Mouse (Mus musculus): ENCODE results near the gene Snrpd3. TPM values are rescaled to one million over a fixed set of nuclear protein-coding genes. Genes with fewer than 3 reads are reported as not detected.
"Not testable (repeated sequence)": the region's sequence is repeated elsewhere in the genome, so short reads cannot be mapped to it uniquely, and the experiment has no call there.

Snrpd3 gene
- polyA plus RNA-seq, 1 experiment from 2014 or later: 168 TPM

GRCm38 (mm10) chr10:75566765-75567164 is 49.4 kb downstream of the Snrpd3 start:
- not testable (repeated sequence) for H3K9ac ChIP-seq; H3K9me3 ChIP-seq (replicated peaks); H3K27ac ChIP-seq (replicated peaks); H3K4me1 ChIP-seq; H3K36me3 ChIP-seq; ATAC-seq (ENCODE audit: insufficient number of reproducible peaks, low FRiP score, low TSS enrichment, low read depth); H3K27me3 ChIP-seq; H3K4me2 ChIP-seq (replicated peaks); H3K4me3 ChIP-seq (replicated peaks)
- WGBS: 73% methylated on average over 2 of the region's 2 CpGs

- no peak for ATAC-seq (ENCODE audit: insufficient number of reproducible peaks, low FRiP score, low TSS enrichment, low read depth)
- 47% methylated on average over 5 of the region's 5 CpGs for WGBS
- no peak overlapping the region for H3K9ac ChIP-seq
Measured at GRCm38 (mm10) chr10:75568029-75568428, 50.7 kb downstream of the Snrpd3 start.

DNA sequence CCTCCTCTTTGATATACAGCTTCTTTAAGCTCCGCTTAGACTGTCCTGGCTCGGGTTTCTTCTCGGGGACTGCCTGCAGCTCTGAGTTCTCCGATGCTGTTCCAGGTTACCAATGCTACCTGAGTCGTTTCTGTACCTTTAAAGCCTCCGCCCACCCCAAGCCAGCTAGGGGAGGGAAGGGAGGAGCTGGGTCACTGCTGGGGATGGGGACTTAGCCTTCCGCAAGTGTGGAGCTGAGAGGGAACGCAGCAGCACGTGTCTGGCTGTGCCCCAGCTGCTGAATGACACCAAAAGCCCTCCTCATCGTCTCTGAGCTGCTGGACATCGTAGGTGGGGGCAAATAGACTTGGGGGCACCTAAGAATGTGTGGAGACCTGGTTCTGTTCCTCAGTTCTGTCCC is 51.1 kb downstream of the Snrpd3 start:
- no peak for ATAC-seq (ENCODE audit: insufficient number of reproducible peaks, low FRiP score, low TSS enrichment, low read depth)
- no peaks in the 10 kb centered on the region for H3K9me3 ChIP-seq (replicated peaks)
- 0 out of 2 replicates have a peak, but pooled peaks cover 4% of the 10 kb centered on the region for H3K4me1 ChIP-seq
- no peak overlapping the region for H3K27ac ChIP-seq (replicated peaks)
- no peaks in the 10 kb centered on the region for H3K27me3 ChIP-seq
- no peak overlapping the region for H3K4me2 ChIP-seq (replicated peaks)
- H3K9ac ChIP-seq: no peak overlapping the region
- H3K36me3 ChIP-seq: no peaks in the 10 kb centered on the region
- H3K4me3 ChIP-seq (replicated peaks): no peak overlapping the region
- 9% methylated on average over 11 of the region's 11 CpGs for WGBS

More at GRCm38 (mm10) chr10:75568029-75568428, 50.7 kb downstream of the Snrpd3 start:
- H3K27me3 ChIP-seq: no peaks in the 10 kb centered on the region
- H3K4me1 ChIP-seq: 0 out of 2 replicates have a peak, but pooled peaks cover 4% of the 10 kb centered on the region
- H3K9me3 ChIP-seq (replicated peaks): no peaks in the 10 kb centered on the region
- H3K4me2 ChIP-seq (replicated peaks): no peak overlapping the region
- no peaks in the 10 kb centered on the region for H3K36me3 ChIP-seq
- no peak overlapping the region for H3K27ac ChIP-seq (replicated peaks)
- no peak overlapping the region for H3K4me3 ChIP-seq (replicated peaks)

- Histone ChIP-seq H3K4me2 (replicated peaks) (no peak overlapping the region), H3K27ac (replicated peaks) (no peak overlapping the region), H3K4me3 (replicated peaks) (no peak overlapping the region), H3K4me1 (0 out of 2 replicates have a peak, but pooled peaks cover 4% of the 10 kb centered on the region), H3K36me3 (no peaks in the 10 kb centered on the region), H3K9ac (no peak overlapping the region), H3K9me3 (replicated peaks) (no peaks in the 10 kb centered on the region), H3K27me3 (no peaks in the 10 kb centered on the region)
- no peak for ATAC-seq (ENCODE audit: insufficient number of reproducible peaks, low FRiP score, low TSS enrichment, low read depth)
- 17% methylated on average over 4 of the region's 4 CpGs for WGBS
Measured at GRCm38 (mm10) chr10:75568851-75569250, 51.5 kb downstream of the Snrpd3 start.

GRCm38 (mm10) chr10:75570981-75571657 is 53.8 kb downstream of the Snrpd3 start:
- no peaks in the 10 kb centered on the region for H3K9me3 ChIP-seq (replicated peaks)
- H3K36me3 ChIP-seq: no peaks in the 10 kb centered on the region
- no peaks in the 10 kb centered on the region for H3K27me3 ChIP-seq
- H3K4me1 ChIP-seq: 0 out of 2 replicates have a peak, but pooled peaks cover 4% of the 10 kb centered on the region
- no peak overlapping the region for H3K4me2 ChIP-seq (replicated peaks)
- no peak overlapping the region for H3K9ac ChIP-seq
- no peak overlapping the region for H3K4me3 ChIP-seq (replicated peaks)
- no peak overlapping the region for H3K27ac ChIP-seq (replicated peaks)
- ATAC-seq (ENCODE audit: insufficient number of reproducible peaks, low FRiP score, low TSS enrichment, low read depth): no peak
- 31% methylated on average over 10 of the region's 10 CpGs for WGBS

DNA sequence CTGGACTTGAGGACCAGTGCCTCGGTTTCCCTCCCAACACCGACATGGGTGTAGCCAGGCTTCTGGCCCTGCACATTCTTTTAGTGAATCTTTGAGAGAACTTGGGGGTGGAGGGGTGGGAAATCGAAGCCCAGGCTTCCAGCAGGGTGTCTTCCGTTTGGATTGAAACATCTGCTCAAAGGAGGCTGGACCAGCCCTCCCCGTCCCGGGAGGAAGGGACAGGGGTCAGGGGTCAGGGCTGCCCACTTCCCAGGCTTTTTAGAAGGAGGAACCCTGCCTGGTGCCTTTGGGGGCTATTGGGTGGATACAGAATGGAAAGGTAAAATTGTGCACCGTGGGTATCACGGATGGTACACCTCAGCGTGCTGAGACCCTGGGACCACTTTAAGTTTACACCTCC is 54.6 kb downstream of the Snrpd3 start:
- Histone ChIP-seq H3K27me3 (no peaks in the 10 kb centered on the region), H3K27ac (replicated peaks) (no peak overlapping the region), H3K4me2 (replicated peaks) (no peak overlapping the region), H3K9me3 (replicated peaks) (no peaks in the 10 kb centered on the region), H3K36me3 (no peaks in the 10 kb centered on the region), H3K9ac (no peak overlapping the region), H3K4me1 (0 out of 2 replicates have a peak, but pooled peaks cover 4% of the 10 kb centered on the region), H3K4me3 (replicated peaks) (no peak overlapping the region)
- WGBS: 40% methylated on average over 9 of the region's 9 CpGs
- ATAC-seq (ENCODE audit: insufficient number of reproducible peaks, low FRiP score, low TSS enrichment, low read depth): no peak

- Histone ChIP-seq H3K9me3 (replicated peaks) (no peaks in the 10 kb centered on the region), H3K4me2 (replicated peaks) (no peak overlapping the region), H3K9ac (no peak overlapping the region), H3K36me3 (no peaks in the 10 kb centered on the region), H3K27me3 (no peaks in the 10 kb centered on the region), H3K4me3 (replicated peaks) (no peak overlapping the region), H3K4me1 (0 out of 2 replicates have a peak, but pooled peaks cover 4% of the 10 kb centered on the region), H3K27ac (replicated peaks) (no peak overlapping the region)
- 71% methylated on average over 10 of the region's 10 CpGs for WGBS
- no peak for ATAC-seq (ENCODE audit: insufficient number of reproducible peaks, low FRiP score, low TSS enrichment, low read depth)
Measured at GRCm38 (mm10) chr10:75573181-75573580, 55.8 kb downstream of the Snrpd3 start.

DNA sequence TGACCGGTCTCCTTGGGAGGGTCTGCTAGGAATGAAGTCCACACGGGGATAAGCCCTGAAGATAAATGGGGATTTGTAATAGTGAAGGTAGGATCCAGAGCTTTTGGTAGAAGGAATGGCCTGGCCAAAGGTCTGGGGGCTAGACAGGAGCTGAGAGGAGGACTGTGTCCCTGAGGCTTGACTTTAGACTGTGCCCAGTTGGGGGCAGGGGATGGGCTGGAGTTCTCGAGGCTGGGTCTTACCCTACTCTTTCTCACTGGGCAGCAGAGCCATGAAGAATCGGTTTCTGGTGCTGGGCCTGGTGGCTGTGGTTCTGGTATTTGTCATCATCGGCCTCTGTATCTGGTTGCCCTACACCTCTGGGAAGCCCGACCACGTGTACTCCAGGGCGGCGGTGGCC is 56.6 kb downstream of the Snrpd3 start:
- H3K36me3 ChIP-seq: no peaks in the 10 kb centered on the region
- no peak overlapping the region for H3K27ac ChIP-seq (replicated peaks)
- no peaks in the 10 kb centered on the region for H3K9me3 ChIP-seq (replicated peaks)
- H3K27me3 ChIP-seq: no peaks in the 10 kb centered on the region
- ATAC-seq (ENCODE audit: insufficient number of reproducible peaks, low FRiP score, low TSS enrichment, low read depth): no peak
- no peak overlapping the region for H3K9ac ChIP-seq
- 87% methylated on average over 9 of the region's 9 CpGs for WGBS
- H3K4me1 ChIP-seq: 0 out of 2 replicates have a peak, but pooled peaks cover 4% of the 10 kb centered on the region
- no peak overlapping the region for H3K4me2 ChIP-seq (replicated peaks)
- H3K4me3 ChIP-seq (replicated peaks): no peak overlapping the region

GRCm38 (mm10) chr10:75579129-75579528 is 61.8 kb downstream of the Snrpd3 start:
- Histone ChIP-seq H3K9ac (no peak overlapping the region), H3K4me3 (replicated peaks) (no peak overlapping the region), H3K9me3 (replicated peaks) (no peaks in the 10 kb centered on the region), H3K4me1 (no peaks in the 10 kb centered on the region), H3K4me2 (replicated peaks) (no peak overlapping the region), H3K27me3 (no peaks in the 10 kb centered on the region), H3K36me3 (no peaks in the 10 kb centered on the region), H3K27ac (replicated peaks) (no peak overlapping the region)
- ATAC-seq (ENCODE audit: insufficient number of reproducible peaks, low FRiP score, low TSS enrichment, low read depth): no peak
- WGBS: 86% methylated on average over 6 of the region's 6 CpGs

GRCm38 (mm10) chr10:75585876-75586552 is 68.7 kb downstream of the Snrpd3 start:
- no peaks in the 10 kb centered on the region for H3K9me3 ChIP-seq (replicated peaks)
- no peak overlapping the region; the same call in 1 of the 2 replicates for H3K4me3 ChIP-seq (replicated peaks)
- WGBS: 13% methylated on average over 20 of the region's 20 CpGs
- no peaks in the 10 kb centered on the region; the same call in 1 of the 2 replicates for H3K27me3 ChIP-seq
- ATAC-seq (ENCODE audit: insufficient number of reproducible peaks, low FRiP score, low TSS enrichment, low read depth): peak; percentile 44; the same call in 1 of the 2 replicates
- H3K27ac ChIP-seq (replicated peaks): no peak overlapping the region
- H3K4me2 ChIP-seq (replicated peaks): peak overlapping the region; percentile 36
- H3K4me1 ChIP-seq: peaks cover 17% of the 10 kb centered on the region
- H3K9ac ChIP-seq: no peak overlapping the region
- H3K36me3 ChIP-seq: no peaks in the 10 kb centered on the region

- H3K4me3 ChIP-seq (replicated peaks): no peak overlapping the region
- no peaks in the 10 kb centered on the region; the same call in 1 of the 2 replicates for H3K27me3 ChIP-seq
- H3K9me3 ChIP-seq (replicated peaks): no peaks in the 10 kb centered on the region
- no peak overlapping the region for H3K27ac ChIP-seq (replicated peaks)
- 74% methylated on average over 1 of the region's 1 CpGs for whole genome bisulfite sequencing
- no peak overlapping the region for H3K4me2 ChIP-seq (replicated peaks)
- H3K9ac ChIP-seq: no peak overlapping the region
- peaks cover 17% of the 10 kb centered on the region for H3K4me1 ChIP-seq
- H3K36me3 ChIP-seq: no peaks in the 10 kb centered on the region
- no peak for ATAC-seq (ENCODE audit: insufficient number of reproducible peaks, low FRiP score, low TSS enrichment, low read depth)
Measured at GRCm38 (mm10) chr10:75586553-75586879, 69.2 kb downstream of the Snrpd3 start.

Data from embryonic facial prominence, embryonic 15.5 days (tissue).